Mouse (Mus musculus): ENCODE measurements at regions not wholly inside any gene's neighbourhood (a gene's known extent, or its start where the extent isn't known, plus 50 kb on each side); places are given as distances from the start of the nearest gene placed in this dataset.

GRCm38 (mm10) chr13:37290636-37291035, 54.4 kb upstream of the Ly86 start:
- DNase-seq (ENCODE audit: low spot score) = peak; percentile 48

GRCm38 (mm10) chr13:37288993-37289392, 56.0 kb upstream of the Ly86 start:
- DNase-seq (ENCODE audit: low spot score) = no peak

- no peak for DNase-seq (ENCODE audit: low spot score)
These were observed 62.5 kb upstream of the Ly86 start for GRCm38 (mm10) chr13:37282515-37282914.

- no peak for DNase-seq (ENCODE audit: low spot score)
These were observed 65.8 kb upstream of the Ly86 start for GRCm38 (mm10) chr13:37279078-37279789.

GRCm38 (mm10) chr13:37249581-37250461, 95.2 kb upstream of the Ly86 start:
- DNase-seq (ENCODE audit: low spot score) = peak; percentile 4

- no peak for DNase-seq (ENCODE audit: low spot score)
These were observed 96.3 kb upstream of the Ly86 start for GRCm38 (mm10) chr13:37248741-37249140.

- DNase-seq (ENCODE audit: low spot score) = no peak
These were observed 105.0 kb upstream of the Ly86 start for GRCm38 (mm10) chr13:37240048-37240447.

GRCm38 (mm10) chr13:37237285-37237684, 107.7 kb upstream of the Ly86 start:
- DNase-seq (ENCODE audit: low spot score) = no peak

GRCm38 (mm10) chr13:37225834-37226233, 119.2 kb upstream of the Ly86 start:
- no peak for DNase-seq (ENCODE audit: low spot score)

- DNase-seq (ENCODE audit: low spot score) = no peak
These were observed 124.6 kb upstream of the Ly86 start for GRCm38 (mm10) chr13:37220436-37220835.

GRCm38 (mm10) chr13:37218596-37218995, 126.4 kb upstream of the Ly86 start:
- DNase-seq (ENCODE audit: low spot score) = no peak

- DNase-seq (ENCODE audit: low spot score) = peak; percentile 53
These were observed 130.3 kb upstream of the Ly86 start for GRCm38 (mm10) chr13:37214590-37215282.

GRCm38 (mm10) chr13:37197136-37197535, 147.1 kb upstream of the F13a1 start:
- DNase-seq (ENCODE audit: low spot score) = no peak

- DNase-seq (ENCODE audit: low spot score) = no peak
These were observed 145.8 kb upstream of the F13a1 start for GRCm38 (mm10) chr13:37195857-37196256.

GRCm38 (mm10) chr13:37181169-37181787, 131.2 kb upstream of the F13a1 start:
- DNase-seq (ENCODE audit: low spot score) = no peak

GRCm38 (mm10) chr13:37176526-37176925, 126.5 kb upstream of the F13a1 start:
- no peak for DNase-seq (ENCODE audit: low spot score)

- DNase-seq (ENCODE audit: low spot score) = no peak
These were observed 126.0 kb upstream of the F13a1 start for GRCm38 (mm10) chr13:37175997-37176396.

GRCm38 (mm10) chr13:37158831-37159522, 108.9 kb upstream of the F13a1 start:
- no peak for DNase-seq (ENCODE audit: low spot score)

GRCm38 (mm10) chr13:37157808-37158207, 107.8 kb upstream of the F13a1 start:
- DNase-seq (ENCODE audit: low spot score) = no peak

- DNase-seq (ENCODE audit: low spot score) = no peak
These were observed 101.9 kb upstream of the F13a1 start for GRCm38 (mm10) chr13:37151835-37152516.
